Mouse (Mus musculus): ENCODE measurements around the gene Eral1. TPM values are rescaled to one million over a fixed set of nuclear protein-coding genes. Genes with fewer than 3 reads are reported as not detected.

Eral1 gene
- polyA plus RNA-seq, 1 experiment from 2014 or later, result 32.4 TPM

GRCm38 (mm10) chr11:78100746-78101145 is 20.6 kb upstream of the Eral1 start:
- H3K27ac ChIP-seq (ENCODE audit: low read depth), result no peak overlapping the region
- H3K9ac ChIP-seq (ENCODE audit: low read length), result no peak overlapping the region
- H3K4me3 ChIP-seq (ENCODE audit: low read depth, low read length), result no peak overlapping the region
- H3K9me3 ChIP-seq (ENCODE audit: control insufficient read depth, low read length), result no peaks in the 10 kb centered on the region
- H3K36me3 ChIP-seq (ENCODE audit: control insufficient read depth, insufficient read depth, low read length), result 0 out of 2 replicates have a peak, but pooled peaks cover 7% of the 10 kb centered on the region
- H3K27me3 ChIP-seq (replicated peaks; ENCODE audit: control insufficient read depth, insufficient read depth, low read length), result no peaks in the 10 kb centered on the region
- H3K4me2 ChIP-seq (ENCODE audit: low read length), result no peak overlapping the region
- H3K4me1 ChIP-seq (replicated peaks; ENCODE audit: control insufficient read depth, insufficient read depth, low read length), result peaks cover 12% of the 10 kb centered on the region
- DNase-seq (ENCODE audit: low spot score) (no peak), ATAC-seq (replicated peaks; ENCODE audit: low FRiP score, low TSS enrichment, low read depth) (no peak)
- 89% methylated on average over 11 of the region's 11 CpGs for WGBS

GRCm38 (mm10) chr11:78097077-78097476 is 16.9 kb upstream of the Eral1 start:
- no peak for ATAC-seq (replicated peaks; ENCODE audit: low FRiP score, low TSS enrichment, low read depth)
- Histone ChIP-seq H3K4me3 (ENCODE audit: low read depth, low read length) (no peak overlapping the region), H3K4me1 (replicated peaks; ENCODE audit: control insufficient read depth, insufficient read depth, low read length) (peaks cover 19% of the 10 kb centered on the region), H3K9ac (ENCODE audit: low read length) (no peak overlapping the region), H3K36me3 (ENCODE audit: control insufficient read depth, insufficient read depth, low read length) (0 out of 2 replicates have a peak, but pooled peaks cover 6% of the 10 kb centered on the region), H3K27ac (ENCODE audit: low read depth) (no peak overlapping the region), H3K27me3 (replicated peaks; ENCODE audit: control insufficient read depth, insufficient read depth, low read length) (no peaks in the 10 kb centered on the region), H3K9me3 (ENCODE audit: control insufficient read depth, low read length) (no peaks in the 10 kb centered on the region), H3K4me2 (ENCODE audit: low read length) (no peak overlapping the region)
- WGBS, result 60% methylated on average over 3 of the region's 3 CpGs
- DNase-seq (ENCODE audit: low spot score), result no peak

- DNase-seq (ENCODE audit: low spot score), result no peak
- no peak overlapping the region for H3K27ac ChIP-seq (ENCODE audit: low read depth)
- 23% methylated on average over 5 of the region's 5 CpGs for WGBS
- no peak; the same call in 1 of the 2 replicates for ATAC-seq (replicated peaks; ENCODE audit: low FRiP score, low TSS enrichment, low read depth)
- H3K27me3 ChIP-seq (replicated peaks; ENCODE audit: control insufficient read depth, insufficient read depth, low read length), result no peaks in the 10 kb centered on the region
- H3K4me3 ChIP-seq (ENCODE audit: low read depth, low read length), result peak overlapping the region; percentile 77
- H3K4me2 ChIP-seq (ENCODE audit: low read length), result peak overlapping the region; percentile 73
- peak overlapping the region; percentile 73 for H3K9ac ChIP-seq (ENCODE audit: low read length)
- H3K4me1 ChIP-seq (replicated peaks; ENCODE audit: control insufficient read depth, insufficient read depth, low read length), result peaks cover 19% of the 10 kb centered on the region
- H3K9me3 ChIP-seq (ENCODE audit: control insufficient read depth, low read length), result no peaks in the 10 kb centered on the region
- H3K36me3 ChIP-seq (ENCODE audit: control insufficient read depth, insufficient read depth, low read length), result no peaks in the 10 kb centered on the region
These were observed 14.9 kb upstream of the Eral1 start for GRCm38 (mm10) chr11:78095144-78095516.

GRCm38 (mm10) chr11:78094504-78095143 is 14.4 kb upstream of the Eral1 start, which contains the start of gene Fam222b:
Fam222b (plus strand) TSS chr11:78094660.
- Histone ChIP-seq H3K9me3 (ENCODE audit: control insufficient read depth, low read length) (no peaks in the 10 kb centered on the region), H3K9ac (ENCODE audit: low read length) (peak within 1 kb of the TSS; percentile 73), H3K36me3 (ENCODE audit: control insufficient read depth, insufficient read depth, low read length) (no peaks in the 10 kb centered on the region), H3K27me3 (replicated peaks; ENCODE audit: control insufficient read depth, insufficient read depth, low read length) (no peaks in the 10 kb centered on the region), H3K4me3 (ENCODE audit: low read depth, low read length) (peak within 1 kb of the TSS; percentile 77), H3K4me2 (ENCODE audit: low read length) (peak within 1 kb of the TSS; percentile 73), H3K27ac (ENCODE audit: low read depth) (peak within 1 kb of the TSS; percentile 17; the same call in 1 of the 2 replicates), H3K4me1 (replicated peaks; ENCODE audit: control insufficient read depth, insufficient read depth, low read length) (peaks cover 19% of the 10 kb centered on the region)
- ATAC-seq (replicated peaks; ENCODE audit: low FRiP score, low TSS enrichment, low read depth) (peak; percentile 95), DNase-seq (ENCODE audit: low spot score) (peak; percentile 90)
- WGBS, result under 1% methylated on average over 38 of the region's 38 CpGs

GRCm38 (mm10) chr11:78094137-78094503 is 13.9 kb upstream of the Eral1 start:
- ATAC-seq (replicated peaks; ENCODE audit: low FRiP score, low TSS enrichment, low read depth) (peak; percentile 25; the same call in 1 of the 2 replicates), DNase-seq (ENCODE audit: low spot score) (no peak)
- Histone ChIP-seq H3K9ac (ENCODE audit: low read length) (peak overlapping the region; percentile 73; the same call in 1 of the 2 replicates), H3K27ac (ENCODE audit: low read depth) (no peak overlapping the region), H3K27me3 (replicated peaks; ENCODE audit: control insufficient read depth, insufficient read depth, low read length) (no peaks in the 10 kb centered on the region), H3K4me3 (ENCODE audit: low read depth, low read length) (peak overlapping the region; percentile 77), H3K9me3 (ENCODE audit: control insufficient read depth, low read length) (no peaks in the 10 kb centered on the region), H3K4me2 (ENCODE audit: low read length) (peak overlapping the region; percentile 73), H3K4me1 (replicated peaks; ENCODE audit: control insufficient read depth, insufficient read depth, low read length) (peaks cover 19% of the 10 kb centered on the region), H3K36me3 (ENCODE audit: control insufficient read depth, insufficient read depth, low read length) (no peaks in the 10 kb centered on the region)
- 52% methylated on average over 11 of the region's 11 CpGs for WGBS

- no peak for ATAC-seq (replicated peaks; ENCODE audit: low FRiP score, low TSS enrichment, low read depth)
- Histone ChIP-seq H3K36me3 (ENCODE audit: control insufficient read depth, insufficient read depth, low read length) (no peaks in the 10 kb centered on the region), H3K4me3 (ENCODE audit: low read depth, low read length) (no peak overlapping the region), H3K27ac (ENCODE audit: low read depth) (no peak overlapping the region), H3K27me3 (replicated peaks; ENCODE audit: control insufficient read depth, insufficient read depth, low read length) (no peaks in the 10 kb centered on the region), H3K9ac (ENCODE audit: low read length) (no peak overlapping the region), H3K9me3 (ENCODE audit: control insufficient read depth, low read length) (no peaks in the 10 kb centered on the region), H3K4me2 (ENCODE audit: low read length) (no peak overlapping the region), H3K4me1 (replicated peaks; ENCODE audit: control insufficient read depth, insufficient read depth, low read length) (no peaks in the 10 kb centered on the region)
- WGBS, result 78% methylated on average over 5 of the region's 5 CpGs
- DNase-seq (ENCODE audit: low spot score), result no peak
These were observed 7.6 kb upstream of the Eral1 start for GRCm38 (mm10) chr11:78087756-78088281.

GRCm38 (mm10) chr11:78086925-78087479 is 6.8 kb upstream of the Eral1 start:
- ATAC-seq (replicated peaks; ENCODE audit: low FRiP score, low TSS enrichment, low read depth), result no peak
- H3K4me3 ChIP-seq (ENCODE audit: low read depth, low read length), result no peak overlapping the region

GRCm38 (mm10) chr11:78083595-78083994 is 3.4 kb upstream of the Eral1 start:
- Histone ChIP-seq H3K27me3 (replicated peaks; ENCODE audit: control insufficient read depth, insufficient read depth, low read length) (no peaks in the 10 kb centered on the region), H3K9ac (ENCODE audit: low read length) (no peak overlapping the region), H3K36me3 (ENCODE audit: control insufficient read depth, insufficient read depth, low read length) (no peaks in the 10 kb centered on the region), H3K9me3 (ENCODE audit: control insufficient read depth, low read length) (no peaks in the 10 kb centered on the region), H3K27ac (ENCODE audit: low read depth) (no peak overlapping the region), H3K4me2 (ENCODE audit: low read length) (no peak overlapping the region), H3K4me1 (replicated peaks; ENCODE audit: control insufficient read depth, insufficient read depth, low read length) (0 out of 2 replicates have a peak, but pooled peaks cover 3% of the 10 kb centered on the region), H3K4me3 (ENCODE audit: low read depth, low read length) (no peak overlapping the region)
- DNase-seq (ENCODE audit: low spot score) (no peak), ATAC-seq (replicated peaks; ENCODE audit: low FRiP score, low TSS enrichment, low read depth) (no peak)
- WGBS, result 18% methylated on average over 1 of the region's 1 CpGs

More at GRCm38 (mm10) chr11:78086925-78087479, 6.8 kb upstream of the Eral1 start:
- no peak overlapping the region for H3K4me2 ChIP-seq (ENCODE audit: low read length)
- no peaks in the 10 kb centered on the region for H3K27me3 ChIP-seq (replicated peaks; ENCODE audit: control insufficient read depth, insufficient read depth, low read length)
- no peak for DNase-seq (ENCODE audit: low spot score)
- H3K27ac ChIP-seq (ENCODE audit: low read depth), result no peak overlapping the region
- H3K36me3 ChIP-seq (ENCODE audit: control insufficient read depth, insufficient read depth, low read length), result no peaks in the 10 kb centered on the region
- no peaks in the 10 kb centered on the region for H3K4me1 ChIP-seq (replicated peaks; ENCODE audit: control insufficient read depth, insufficient read depth, low read length)
- no peaks in the 10 kb centered on the region for H3K9me3 ChIP-seq (ENCODE audit: control insufficient read depth, low read length)
- WGBS, result 76% methylated on average over 4 of the region's 4 CpGs
- no peak overlapping the region for H3K9ac ChIP-seq (ENCODE audit: low read length)

Measured in intestine, embryonic 14.5 days (tissue).